Mouse (Mus musculus) erythroblast, adult 5-6 weeks (primary cell): ENCODE measurements around the gene Chsy1. TPM values are rescaled to one million over a fixed set of nuclear protein-coding genes. Genes with fewer than 3 reads are reported as not detected.

ENCODE experiments used
- ATAC-seq: replicated peaks from 2 replicates; pipeline ENCODE4 v1.8.0; 2016; ENCODE audit warnings: moderate number of reproducible peaks, mild to moderate bottlenecking, moderate TSS enrichment, inconsistent platforms; ENCODE audit not compliant: poor library complexity, low FRiP score, severe bottlenecking
- total RNA-seq, 2 experiments: library from RNA; stranded (forward) in 1 of 2; stranded (reverse) in 1 of 2; fragments of 150-400 nt in 1 of 2; fragments of 200-764, 138-1000 nt in 1 of 2; gene quantifications; 2 replicates each; pipeline versions ENCODE4 v1.2.3 to v1.2.4; 2015 to 2017; ENCODE audit warnings: low replicate concordance in 2 of 2

The Chsy1 gene
- total RNA-seq, 2 experiments from 2014 or later: 8.5 to 11.7 TPM

GRCm38 (mm10) chr7:66196609-66197445 is 87.5 kb downstream of the Chsy1 start:
- peak; percentile 72 for ATAC-seq

- no peak for ATAC-seq
Observed at GRCm38 (mm10) chr7:66198416-66198815, 89.1 kb downstream of the Chsy1 start.

DNA sequence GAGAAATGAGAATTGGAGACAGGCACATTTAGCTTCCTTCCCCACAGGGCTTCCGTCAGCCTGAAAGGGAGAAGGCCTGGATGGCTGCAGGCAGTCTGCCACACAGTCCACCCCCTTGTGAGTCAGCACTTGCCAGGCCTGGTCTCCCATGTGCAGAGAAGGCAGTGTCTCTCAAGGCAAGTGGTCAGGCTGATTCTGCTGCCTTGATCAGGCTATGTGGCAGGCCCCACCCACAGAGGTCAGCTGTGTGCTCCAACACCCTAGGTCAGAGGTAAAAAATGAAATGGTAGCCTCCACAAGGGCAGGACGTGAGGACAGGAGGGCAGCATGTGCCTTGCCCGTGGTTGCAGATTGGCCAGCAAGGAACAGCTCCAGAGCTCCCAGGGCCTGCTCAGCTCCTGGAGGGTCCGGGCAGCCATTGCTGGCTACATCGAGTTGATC is 90.1 kb downstream of the Chsy1 start:
- ATAC-seq: peak; percentile 66

- no peak for ATAC-seq
Observed at GRCm38 (mm10) chr7:66200383-66200782, 91.1 kb downstream of the Chsy1 start.

- peak; percentile 31 for ATAC-seq
Observed at GRCm38 (mm10) chr7:66200791-66201450, 91.6 kb downstream of the Chsy1 start.

DNA sequence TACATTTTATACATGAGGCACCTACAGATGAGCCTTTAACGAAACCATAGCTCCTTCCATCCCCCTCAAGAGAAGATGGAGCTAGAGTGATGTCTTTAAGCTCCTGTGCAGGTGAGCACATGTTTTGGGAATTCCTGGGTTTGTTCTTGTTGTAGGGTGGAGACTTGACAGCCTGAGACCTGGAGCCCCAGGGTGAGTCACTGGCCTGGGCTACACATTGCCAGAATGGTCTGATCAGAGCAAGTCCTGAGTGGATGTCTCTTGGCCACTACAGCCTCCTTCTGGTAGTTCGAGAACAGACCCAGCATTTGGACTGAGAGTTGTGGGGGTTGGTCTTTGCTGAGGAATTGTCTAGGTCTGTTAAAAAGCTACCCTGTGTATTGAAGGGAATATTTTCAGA is 92.3 kb downstream of the Chsy1 start:
- no peak for ATAC-seq

DNA sequence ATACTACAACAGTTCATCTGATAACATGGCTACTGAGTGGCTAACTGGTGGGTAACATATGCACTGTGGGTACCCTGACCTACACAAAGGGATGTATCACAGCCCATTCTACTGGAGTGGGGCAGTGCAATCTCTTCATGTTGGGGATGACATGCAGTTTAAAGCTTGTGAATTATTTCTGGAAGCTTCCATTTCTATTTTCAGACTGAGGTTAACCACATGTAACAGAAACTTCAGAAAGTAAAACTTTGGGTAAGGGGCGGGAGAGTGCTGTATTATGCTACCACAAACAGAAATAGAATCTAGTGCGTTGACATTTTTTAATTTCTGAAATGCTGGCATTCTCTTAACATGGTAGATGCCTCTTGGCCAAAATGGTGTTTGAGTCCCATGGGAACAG is 100.6 kb downstream of the Chsy1 start:
- ATAC-seq: no peak

- ATAC-seq: no peak
Observed at GRCm38 (mm10) chr7:66212887-66213286, 103.6 kb downstream of the Chsy1 start.

DNA sequence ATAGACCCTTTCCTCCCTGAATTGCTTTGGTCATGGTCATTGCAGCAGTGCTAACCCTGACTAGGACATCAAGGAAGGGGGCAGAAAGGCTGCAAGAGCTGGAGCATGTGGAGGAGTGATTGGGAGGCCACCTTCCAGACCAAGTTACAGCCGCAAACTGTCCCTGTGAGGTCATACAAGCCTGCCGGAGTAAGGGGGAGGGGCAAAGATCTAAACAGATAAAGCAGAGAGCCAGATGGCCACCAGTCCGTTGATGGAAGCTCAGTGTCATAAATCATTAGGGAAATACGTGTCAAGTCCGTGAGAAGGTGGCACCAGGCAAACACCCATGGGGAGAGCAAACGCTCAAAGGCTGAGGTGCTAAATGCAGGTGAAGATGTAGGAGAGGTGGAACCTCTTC is 105.2 kb downstream of the Chsy1 start:
- ATAC-seq: no peak

- no peak for ATAC-seq
Observed at GRCm38 (mm10) chr7:66215911-66216310, 106.6 kb downstream of the Chsy1 start.

DNA sequence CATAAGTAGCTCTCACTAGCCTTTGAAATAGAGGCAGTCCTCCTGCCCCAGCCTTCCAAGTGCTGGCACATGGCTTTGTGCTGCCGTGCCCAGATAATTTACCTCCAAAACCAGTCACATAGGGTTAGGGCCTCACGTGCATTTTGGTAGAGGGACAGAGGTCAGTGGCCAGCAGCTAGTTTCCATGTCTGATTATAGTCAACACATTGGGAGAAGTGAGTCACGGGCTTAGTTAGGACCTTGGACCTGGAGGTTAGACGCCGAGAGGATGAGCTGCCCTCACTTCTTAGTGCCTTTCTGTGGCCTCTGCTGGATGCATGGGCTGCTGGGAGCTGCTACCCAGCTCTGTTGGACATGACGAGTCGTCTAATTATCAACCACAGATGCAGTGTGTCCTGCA is 107.7 kb downstream of the Chsy1 start:
- no peak for ATAC-seq

DNA sequence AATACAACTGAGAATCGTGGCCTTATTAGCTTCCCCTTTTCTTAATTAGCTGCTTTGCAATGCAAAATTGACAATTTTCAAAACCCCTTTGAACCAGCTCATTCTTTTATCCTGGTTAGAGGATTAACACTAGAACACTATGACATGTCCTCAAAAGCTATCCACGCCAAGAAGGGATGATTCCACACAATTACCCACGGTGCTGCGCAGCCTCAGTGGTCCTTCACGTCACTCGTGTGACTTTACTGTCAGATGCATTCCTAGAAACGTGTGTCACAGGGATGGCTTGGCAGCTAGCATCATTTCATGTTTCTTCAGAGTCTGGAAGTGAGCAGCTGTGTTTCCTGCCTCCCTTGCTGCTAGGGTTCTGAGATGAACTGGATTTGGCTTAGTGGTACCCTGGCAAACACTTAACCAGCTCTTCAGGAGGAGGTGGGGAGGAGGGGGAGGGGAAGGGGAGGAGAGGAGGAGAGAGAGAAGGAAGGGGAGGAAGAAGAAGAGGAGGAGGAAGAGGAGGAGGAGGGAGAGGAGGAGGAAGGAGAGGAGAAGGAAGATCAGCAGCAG is 108.3 kb downstream of the Chsy1 start:
- ATAC-seq: no peak

- no peak for ATAC-seq
Observed at GRCm38 (mm10) chr7:66218193-66219014, 109.1 kb downstream of the Chsy1 start.

DNA sequence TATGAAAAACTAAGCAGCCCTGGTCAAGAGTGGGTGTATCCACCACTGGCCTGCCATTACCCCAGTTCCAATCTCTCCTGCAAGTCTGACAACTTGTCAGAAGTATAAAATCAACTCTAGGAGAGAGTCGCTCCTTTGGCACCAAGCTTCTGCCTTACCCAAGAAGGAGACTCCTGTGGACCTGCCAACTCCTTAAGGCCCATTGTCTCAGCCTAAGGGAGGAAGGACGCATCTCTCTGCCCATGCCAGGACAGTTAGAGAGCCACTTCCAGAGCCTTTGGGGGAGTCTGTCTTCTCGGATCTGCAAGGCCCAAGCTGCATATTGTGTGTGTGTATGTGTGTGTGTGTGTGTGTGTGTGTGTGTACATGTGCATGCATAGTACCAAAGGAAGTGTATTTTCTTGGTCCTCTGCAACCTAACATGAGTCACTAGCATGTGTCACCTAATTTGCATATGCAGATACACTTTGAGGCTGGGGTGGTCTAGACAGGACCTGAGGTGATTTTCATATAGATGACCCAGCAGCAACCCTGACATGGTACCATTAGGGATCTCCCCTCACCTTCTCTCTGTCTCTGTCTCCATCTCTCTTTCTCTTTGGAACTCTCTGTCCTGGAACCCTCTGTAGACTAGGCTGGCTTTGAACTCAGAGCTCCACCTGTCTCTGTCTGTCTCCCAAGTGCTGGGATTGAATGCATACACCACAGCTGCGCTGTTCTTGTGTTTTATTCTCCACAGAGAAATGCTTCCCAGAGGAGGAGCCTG is 109.9 kb downstream of the Chsy1 start:
- no peak for ATAC-seq

DNA sequence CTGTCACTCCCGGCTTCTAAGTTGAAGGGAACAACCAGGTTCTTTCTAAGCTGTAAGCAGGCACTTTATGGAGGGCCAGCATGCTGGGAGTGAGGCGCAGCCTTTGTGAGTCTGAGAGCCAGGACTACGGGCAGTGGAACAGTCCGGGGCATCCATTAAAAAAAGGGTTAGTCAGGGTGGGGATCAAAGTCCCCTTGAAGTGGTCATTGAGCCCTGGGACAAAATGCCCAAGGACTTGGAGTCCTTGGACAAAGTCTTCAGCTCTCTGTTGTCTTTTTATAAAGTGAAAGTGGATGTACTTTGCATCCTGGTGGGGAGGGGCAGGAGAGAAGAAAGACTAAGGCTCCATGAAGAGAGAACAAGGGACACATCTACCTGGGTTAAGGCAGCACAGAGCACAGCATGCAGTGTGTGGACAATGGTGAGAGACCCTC is 110.5 kb downstream of the Chsy1 start:
- ATAC-seq: no peak

DNA sequence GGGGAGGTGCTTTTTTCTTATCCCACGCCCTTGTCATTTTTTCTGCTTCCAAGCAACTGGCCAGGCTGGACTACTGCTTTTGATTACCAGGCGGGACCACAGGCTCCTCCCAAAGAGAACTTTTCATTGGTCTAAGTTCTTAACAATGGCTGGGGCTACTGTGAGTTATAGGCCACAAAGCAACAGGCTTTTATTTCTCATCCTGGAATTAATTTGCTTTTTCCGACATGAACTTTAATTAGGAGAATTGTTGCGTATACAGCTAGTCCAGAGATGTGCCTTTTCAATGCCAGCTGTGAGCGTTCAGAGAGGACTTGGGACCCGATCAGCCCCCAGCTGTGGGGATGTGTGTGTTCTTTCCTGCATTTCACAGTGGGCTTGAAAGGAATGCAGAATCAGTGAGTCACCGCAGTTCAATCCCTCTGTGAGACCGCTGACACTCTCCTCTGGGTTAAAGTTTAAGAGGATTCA is 113.3 kb downstream of the Chsy1 start:
- ATAC-seq: no peak
